In the genomic region with DNA sequence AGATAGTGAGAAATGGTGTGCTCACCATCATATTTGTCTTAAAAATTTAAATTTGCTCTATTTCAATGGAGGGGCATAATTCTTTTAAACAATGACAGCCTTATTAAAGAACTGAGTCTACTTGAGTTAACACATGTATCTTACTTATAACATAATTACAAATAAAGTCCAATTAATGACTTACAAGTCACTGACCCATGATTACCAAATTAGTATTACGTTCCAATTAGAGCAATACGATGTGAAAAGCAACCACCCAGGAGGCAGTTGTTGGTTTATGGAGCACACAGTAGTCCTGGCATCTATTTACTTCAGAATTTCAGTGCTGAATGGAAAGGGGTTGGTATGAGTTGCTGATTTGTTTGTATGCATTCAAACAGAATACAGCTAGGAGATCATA, we compare ENCODE assay signal across 16 mouse cellular contexts.
DNase-seq lines count a peak whose midpoint lies in the region.
"Had no signal": no experiment of that assay in that cellular context is flagged by ENCODE, and none has a peak within 500 bp of the region (broad histone marks: within the 10 kb centered on the region; RNA-seq: fewer than 3 reads in every experiment).

No protein-coding gene starts in this region.

- peak; percentile 10 for DNase-seq in kidney, adult 9 months
- DNase-seq in kidney, postnatal 10 days: no peak
- peak; percentile 52 for DNase-seq in retina, embryonic 14.5 days (ENCODE audit: low spot score)
- DNase-seq in retina, postnatal 1 day: peak; percentile 61
- DNase-seq in embryo, embryonic 10.5 days (ENCODE audit: low spot score): no peak
- DNase-seq in right cerebral cortex, adult 18-20 months: no peak
- DNase-seq: adrenal gland, adult 2 months; adrenal gland, adult 8-10 months; adrenal gland, postnatal 10 days; adrenal gland, postnatal 14 days; adrenal gland, postnatal 25 days; adrenal gland, postnatal 36 days; B cell, adult 2 months; cerebellum, adult 11 months; cerebellum, adult 11-12 months; cerebellum, adult 18-20 months had no signal

Comparison
In these comparisons a context has a peak if more than half of its experiments do, and no peak if none do; other contexts are left out.
1. DNase-seq: peak in kidney, adult 9 months (single experiment), retina, embryonic 14.5 days (single experiment) and retina, postnatal 1 day (single experiment); none in kidney, postnatal 10 days (single experiment), embryo, embryonic 10.5 days (single experiment) and right cerebral cortex, adult 18-20 months (single experiment).